Mouse (Mus musculus) heart, embryonic 10.5 days (tissue): Measurements from ENCODE around the gene Olfr816. TPM values are rescaled to one million over a fixed set of nuclear protein-coding genes. Genes with fewer than 3 reads are reported as not detected.
"Not testable (repeated sequence)": the region's sequence is repeated elsewhere in the genome, so short reads cannot be mapped to it uniquely, and the experiment has no call there.

Experiments
- DNase-seq: peaks from one replicate; pipeline ENCODE4 v3.0.0-alpha.2; 2017; ENCODE audit warnings: low spot score
- H3K27ac ChIP-seq: fragments of 300-500 bp; sonication (generic); 2 replicates; pipeline ENCODE4 v1.5.1; 2016; ENCODE audit warnings: mild to moderate bottlenecking
- H3K27me3 ChIP-seq: fragments of 300-500 bp; sonication (generic); 2 replicates; pipeline ENCODE4 v1.6.1; 2016; ENCODE audit warnings: mild to moderate bottlenecking; ENCODE audit not compliant: poor library complexity, insufficient read depth, severe bottlenecking
- H3K36me3 ChIP-seq: fragments of 300-500 bp; sonication (generic); 2 replicates; pipeline ENCODE4 v1.6.1; 2016; ENCODE audit warnings: mild to moderate bottlenecking, moderate library complexity
- H3K4me1 ChIP-seq: fragments of 300-500 bp; sonication (generic); 2 replicates; pipeline ENCODE4 v1.6.1; 2016; ENCODE audit warnings: mild to moderate bottlenecking
- H3K4me3 ChIP-seq: fragments of 300-500 bp; sonication (generic); 2 replicates; pipeline ENCODE4 v1.5.1; 2016; ENCODE audit warnings: mild to moderate bottlenecking, moderate library complexity
- H3K9me3 ChIP-seq: fragments of 300-500 bp; sonication (generic); 2 replicates; pipeline ENCODE4 v1.6.1; 2016; ENCODE audit warnings: mild to moderate bottlenecking, moderate library complexity
- WGBS: fragments of 180-500 bp; shearing (Covaris S2); methylation state at CpG from one replicate; pipeline ENCODE4 v1.1.7; 2016; 5-methylcytosine and 5-hydroxymethylcytosine counted together
- polyA plus RNA-seq: library from polyadenylated mRNA; unstranded; fragments of >200 nt; fragmentation: Nextera tagmentation; extraction: Ambion mirVana; gene quantifications from 2 replicates; pipeline ENCODE4 v1.2.1, GENCODE M21; 2016

Gene Olfr816
- not detected in 2 replicates for polyA plus RNA-seq

DNA sequence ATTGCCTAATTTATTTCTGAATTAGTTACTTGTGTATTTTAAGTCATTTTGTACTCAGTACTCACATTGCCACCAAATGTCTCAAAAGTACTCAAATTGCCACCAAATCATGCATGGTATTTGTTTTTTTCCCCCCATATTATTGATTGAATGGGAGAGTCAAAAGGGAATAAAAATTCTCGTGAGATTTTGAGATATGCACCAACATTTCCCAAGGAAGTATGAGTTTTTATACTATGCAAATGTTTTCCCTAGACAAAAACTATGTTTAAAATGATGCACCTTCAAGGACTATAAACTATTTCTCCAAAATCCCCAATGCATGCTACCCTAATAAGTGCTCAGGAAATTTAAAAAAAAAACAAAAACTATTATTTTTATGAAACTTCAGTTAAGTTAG is at the start of gene Olfr816:
TSS of gene Olfr816 (minus strand) at position 101 of the 400 bp plus-strand sequence.
- Histone ChIP-seq H3K9me3 (no peaks in the 10 kb centered on the region), H3K4me3 (no peak within 1 kb of the TSS), H3K27me3 (no peaks in the 10 kb centered on the region), H3K36me3 (no peaks in the 10 kb centered on the region), H3K4me1 (no peaks in the 10 kb centered on the region), H3K27ac (no peak within 1 kb of the TSS)
- DNase-seq: no peak
- 50% methylated on average over 1 of the region's 1 CpGs for WGBS

DNA sequence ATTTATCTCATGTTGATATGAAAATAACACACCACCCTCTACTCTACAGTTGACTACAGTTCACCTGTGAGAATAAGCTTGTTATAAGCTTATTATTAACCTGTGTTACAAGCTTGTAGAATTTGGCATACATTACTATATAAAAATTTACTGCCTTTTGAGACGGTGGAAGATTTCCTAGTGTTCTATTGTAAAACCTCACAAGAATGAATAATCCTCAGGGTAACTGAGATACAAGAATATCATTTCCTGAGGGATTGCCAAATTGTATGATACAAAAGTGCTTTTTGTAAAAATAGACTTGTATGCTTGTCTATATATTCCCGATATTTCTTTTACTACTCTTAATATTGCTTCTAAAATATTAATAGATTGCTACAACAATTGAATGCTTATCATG is 33.6 kb upstream of the Olfr816 start, which contains the start of gene Olfr818:
TSS of gene Olfr818 (minus strand) at position 101 of the 400 bp plus-strand sequence.
- WGBS: 90% methylated on average over 2 of the region's 2 CpGs
- no peaks in the 10 kb centered on the region for H3K36me3 ChIP-seq
- H3K27ac ChIP-seq: no peak within 1 kb of the TSS
- H3K4me1 ChIP-seq: no peaks in the 10 kb centered on the region
- no peaks in the 10 kb centered on the region for H3K9me3 ChIP-seq
- H3K4me3 ChIP-seq: no peak within 1 kb of the TSS
- no peak for DNase-seq
- no peaks in the 10 kb centered on the region for H3K27me3 ChIP-seq

DNA sequence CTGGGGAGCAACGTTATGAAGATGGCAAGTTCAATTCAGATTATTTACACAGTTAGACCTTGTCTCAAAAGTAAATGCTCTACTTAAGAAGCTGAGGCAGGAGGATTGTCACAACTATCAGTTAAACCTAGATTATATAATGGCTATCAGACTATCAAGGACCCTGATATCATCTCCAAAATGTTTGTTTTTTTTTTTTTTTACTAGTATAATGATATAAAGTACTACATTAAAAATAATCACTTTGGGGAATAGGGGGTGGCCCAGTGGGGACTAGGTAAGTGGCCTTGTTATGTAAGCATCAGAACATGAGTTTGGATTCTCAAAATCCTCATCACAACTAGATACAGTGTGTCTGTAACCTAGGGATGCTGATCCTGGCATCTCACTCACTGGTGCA is 9.6 kb downstream of the Olfr816 start, which contains the start of gene Olfr815:
TSS of gene Olfr815 (minus strand) at position 101 of the 400 bp plus-strand sequence.
- DNase-seq, H3K9me3 ChIP-seq, H3K27me3 ChIP-seq, H3K4me3 ChIP-seq, H3K4me1 ChIP-seq, H3K36me3 ChIP-seq, H3K27ac ChIP-seq: not testable (repeated sequence)
- 53% methylated on average over 1 of the region's 1 CpGs for WGBS

DNA sequence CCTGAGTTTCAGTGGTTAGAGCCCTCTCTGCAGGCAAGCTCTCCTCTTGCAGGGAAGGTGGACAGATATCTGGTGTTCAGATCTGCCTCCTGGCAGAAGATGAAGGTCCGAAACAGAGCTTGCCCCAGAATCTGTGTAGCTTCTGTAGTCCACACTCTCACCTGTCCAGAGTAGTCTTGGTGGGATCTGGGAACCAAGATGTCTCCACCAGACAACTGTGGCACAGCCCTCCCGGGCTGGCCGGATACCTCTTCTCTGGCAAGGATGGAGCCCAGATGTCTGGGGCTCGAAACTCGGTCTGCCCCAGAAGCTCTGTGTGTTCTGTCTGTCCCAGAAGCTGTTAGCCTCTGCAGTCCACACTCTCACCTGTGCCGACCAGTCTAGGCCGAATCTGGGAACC is 29.5 kb downstream of the Olfr816 start:
- no peaks in the 10 kb centered on the region for H3K27me3 ChIP-seq
- no peaks in the 10 kb centered on the region for H3K36me3 ChIP-seq
- DNase-seq: no peak
- no peak overlapping the region for H3K27ac ChIP-seq
- peaks cover 4% of the 10 kb centered on the region; the same call in 1 of the 2 replicates for H3K9me3 ChIP-seq
- 89% methylated on average over 7 of the region's 7 CpGs for WGBS
- H3K4me3 ChIP-seq: no peak overlapping the region
- no peaks in the 10 kb centered on the region for H3K4me1 ChIP-seq

DNA sequence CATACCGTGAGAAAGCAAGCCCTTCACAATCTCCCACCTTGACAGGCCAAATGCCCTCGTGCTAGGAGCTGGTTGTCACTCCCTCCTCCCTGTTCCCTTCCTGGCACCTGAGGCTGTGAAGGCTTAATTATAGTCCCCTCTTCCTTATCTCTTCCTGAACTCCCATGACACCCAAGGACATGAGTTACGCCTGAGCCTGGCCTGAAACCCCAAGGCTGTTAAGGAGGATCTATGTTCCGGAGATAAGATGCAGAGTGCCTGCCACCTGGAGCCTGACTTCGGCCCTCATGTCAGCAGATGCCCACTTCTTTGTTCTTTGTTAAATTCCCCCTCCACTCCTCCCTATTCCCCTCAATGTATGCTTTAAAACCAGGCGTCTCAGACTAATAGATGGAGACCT is 29.9 kb downstream of the Olfr816 start:
- not testable (repeated sequence) for H3K4me3 ChIP-seq, H3K9me3 ChIP-seq, H3K36me3 ChIP-seq, H3K27ac ChIP-seq, H3K27me3 ChIP-seq, H3K4me1 ChIP-seq, DNase-seq
- WGBS: 51% methylated on average over 6 of the region's 6 CpGs

DNA sequence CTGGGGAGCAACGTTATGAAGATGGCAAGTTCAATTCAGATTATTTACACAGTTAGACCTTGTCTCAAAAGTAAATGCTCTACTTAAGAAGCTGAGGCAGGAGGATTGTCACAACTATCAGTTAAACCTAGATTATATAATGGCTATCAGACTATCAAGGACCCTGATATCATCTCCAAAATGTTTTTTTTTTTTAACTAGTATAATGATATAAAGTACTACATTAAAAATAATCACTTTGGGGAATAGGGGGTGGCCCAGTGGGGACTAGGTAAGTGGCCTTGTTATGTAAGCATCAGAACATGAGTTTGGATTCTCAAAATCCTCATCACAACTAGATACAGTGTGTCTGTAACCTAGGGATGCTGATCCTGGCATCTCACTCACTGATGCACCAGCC is 35.6 kb downstream of the Olfr816 start, which contains the start of gene Olfr814:
TSS of gene Olfr814 (minus strand) at position 101 of the 400 bp plus-strand sequence.
- H3K36me3 ChIP-seq, H3K9me3 ChIP-seq, DNase-seq, H3K27ac ChIP-seq, H3K27me3 ChIP-seq, H3K4me1 ChIP-seq, H3K4me3 ChIP-seq: not testable (repeated sequence)
- 70% methylated on average over 1 of the region's 1 CpGs for WGBS

Other genes starting within 250 kb of the Olfr816 start
- gene Olfr801, start 241.7 kb downstream of the Olfr816 start, polyA plus RNA-seq: not detected in 2 replicates
- not detected in 2 replicates for gene Olfr802, start 227.4 kb downstream of the Olfr816 start, polyA plus RNA-seq
- not detected in 2 replicates for gene Olfr803, start 221.3 kb downstream of the Olfr816 start, polyA plus RNA-seq
- gene Olfr804, start 212.4 kb downstream of the Olfr816 start, polyA plus RNA-seq: not detected in 2 replicates
- gene Olfr805, start 186.2 kb downstream of the Olfr816 start, polyA plus RNA-seq: not detected in 2 replicates
- gene Olfr806, start 173.7 kb downstream of the Olfr816 start, polyA plus RNA-seq: not detected in 2 replicates
- gene Olfr807, start 157.8 kb downstream of the Olfr816 start, polyA plus RNA-seq: not detected in 2 replicates
- gene Olfr808, start 150.1 kb downstream of the Olfr816 start, polyA plus RNA-seq: not detected in 2 replicates
- not detected in 2 replicates for gene Olfr809, start 141.0 kb downstream of the Olfr816 start, polyA plus RNA-seq
- gene Olfr810, start 120.7 kb downstream of the Olfr816 start, polyA plus RNA-seq: not detected in 2 replicates
- gene Olfr811, start 111.2 kb downstream of the Olfr816 start, polyA plus RNA-seq: not detected in 2 replicates
- gene Olfr812, start 69.5 kb downstream of the Olfr816 start, polyA plus RNA-seq: not detected in 2 replicates
- gene Olfr813, start 60.2 kb downstream of the Olfr816 start, polyA plus RNA-seq: not detected in 2 replicates
- gene Olfr814, start 35.7 kb downstream of the Olfr816 start, polyA plus RNA-seq: not detected in 2 replicates
- not detected in 2 replicates for gene Olfr815, start 9.7 kb downstream of the Olfr816 start, polyA plus RNA-seq
- gene Olfr818, start 33.5 kb upstream of the Olfr816 start, polyA plus RNA-seq: not detected in 2 replicates
- gene Olfr819, start 51.7 kb upstream of the Olfr816 start, polyA plus RNA-seq: not detected in 2 replicates
- not detected in 2 replicates for gene Olfr247, start 60.5 kb upstream of the Olfr816 start, polyA plus RNA-seq
- not detected in 2 replicates for gene Gm10310, start 69.5 kb upstream of the Olfr816 start, polyA plus RNA-seq
- gene Olfr820, start 97.0 kb upstream of the Olfr816 start, polyA plus RNA-seq: not detected in 2 replicates
- not detected in 2 replicates for gene Olfr821, start 114.8 kb upstream of the Olfr816 start, polyA plus RNA-seq
- not detected in 2 replicates for gene Olfr822, start 155.6 kb upstream of the Olfr816 start, polyA plus RNA-seq
- gene Olfr823, start 199.8 kb upstream of the Olfr816 start, polyA plus RNA-seq: not detected in 2 replicates
- gene Olfr824, start 214.4 kb upstream of the Olfr816 start, polyA plus RNA-seq: not detected in 2 replicates